Mouse (Mus musculus) stomach, postnatal 0 days (tissue): Measurements from ENCODE around the gene Lrmda.

Experiments
- CTCF ChIP-seq: IDR thresholded peaks from 2 replicates; pipeline ENCODE4 v1.5.1; 2016; ENCODE audit warnings: antibody characterized with exemption, low read depth, mild to moderate bottlenecking, moderate library complexity
- EP300 ChIP-seq: optimal IDR thresholded peaks from 2 replicates; pipeline ENCODE3; 2016; ENCODE audit warnings: antibody characterized with exemption

DNA sequence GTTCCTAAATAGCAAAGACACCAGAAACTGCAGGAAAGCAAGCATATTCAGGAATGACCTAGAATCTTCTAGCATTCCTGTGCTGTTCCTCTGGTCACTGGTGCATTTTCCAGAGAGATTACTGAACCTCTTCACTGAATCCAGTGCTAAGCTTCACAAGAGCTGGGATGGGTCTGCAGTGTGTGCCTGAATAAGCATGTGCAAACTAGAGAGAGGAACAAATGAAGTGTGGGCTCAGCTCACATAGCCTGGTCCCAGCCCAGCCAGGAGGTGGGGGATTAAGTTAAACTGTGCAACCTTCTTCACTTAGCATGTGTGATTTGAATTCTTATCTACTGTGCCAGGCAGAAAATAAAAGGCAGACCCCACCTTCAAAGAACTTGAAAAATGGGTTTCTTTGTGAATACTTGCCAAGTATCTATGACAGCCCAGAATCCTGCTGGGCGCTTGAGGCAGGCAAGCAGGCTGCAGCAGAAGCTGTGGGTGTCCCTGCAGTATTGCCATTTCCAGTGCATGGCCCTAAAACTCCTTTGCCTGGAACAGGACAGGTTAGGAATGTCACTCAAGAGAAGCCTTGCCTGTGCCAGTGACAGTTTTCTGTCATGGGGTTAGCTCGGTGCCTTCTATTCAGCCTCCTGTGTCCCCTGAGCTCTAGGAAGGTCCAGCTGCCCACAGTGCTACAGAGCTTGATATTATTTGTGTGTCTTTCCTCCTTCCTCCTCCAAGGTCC lies 426.5 kb downstream of the Lrmda start:
- TF ChIP-seq CTCF (no peak), EP300 (no peak)
